ENCODE assay signal across 13 mouse cellular contexts in the genomic region with DNA sequence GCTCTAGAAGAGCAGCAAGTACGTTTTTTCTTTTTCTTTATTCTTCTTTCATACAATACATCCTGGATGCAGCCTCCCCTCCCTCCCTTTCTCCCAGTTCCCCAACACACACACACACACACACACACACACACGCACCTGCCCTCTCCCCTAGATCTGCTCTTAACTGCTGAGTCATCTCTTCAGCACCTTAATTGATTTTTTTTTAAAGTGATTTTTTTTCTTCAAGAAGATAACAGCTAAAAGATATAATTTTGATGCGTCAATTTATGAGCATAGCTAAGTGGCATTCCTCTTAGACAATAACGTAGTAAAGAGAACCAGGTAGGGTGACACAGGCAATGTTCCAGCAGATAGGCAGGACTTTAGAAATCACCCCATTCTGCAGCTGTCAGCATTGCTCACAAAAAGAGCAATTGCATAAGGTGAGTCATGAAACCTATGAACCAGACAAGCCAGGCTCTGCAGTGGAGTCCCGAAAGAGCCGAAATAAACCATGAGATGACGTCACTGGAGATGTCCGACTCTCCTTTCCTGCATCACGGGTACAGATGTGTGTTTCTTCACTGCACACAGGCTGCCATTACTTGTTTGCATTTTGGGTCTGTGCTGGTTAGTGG.
"Had no signal": no experiment of that assay in that cellular context is flagged by ENCODE, and none has a peak within 500 bp of the region (broad histone marks: within the 10 kb centered on the region; RNA-seq: fewer than 3 reads in every experiment).

No protein-coding gene starts in this region.

- H3K27me3 ChIP-seq: kidney, embryonic 15.5 days; limb, embryonic 15.5 days; liver, embryonic 13.5 days; neural tube, embryonic 15.5 days had no signal

- H3K27ac ChIP-seq: kidney, embryonic 15.5 days; left cerebral cortex, adult 2 months; limb, embryonic 15.5 days; liver, embryonic 13.5 days; neural tube, embryonic 15.5 days had no signal

- H3K4me1 ChIP-seq: kidney, embryonic 15.5 days; limb, embryonic 15.5 days; liver, embryonic 13.5 days had no signal

- H3K4me2 ChIP-seq: kidney, embryonic 15.5 days; limb, embryonic 15.5 days; liver, embryonic 13.5 days; midbrain, embryonic 11.5 days; neural tube, embryonic 15.5 days had no signal

- H3K36me3 ChIP-seq: kidney, embryonic 15.5 days; limb, embryonic 15.5 days; liver, embryonic 13.5 days; neural tube, embryonic 15.5 days had no signal

- H3K4me3 ChIP-seq: kidney, embryonic 15.5 days; left cerebral cortex, adult 2 months; limb, embryonic 15.5 days; liver, embryonic 13.5 days; neural tube, embryonic 15.5 days had no signal

- H3K9ac ChIP-seq: kidney, embryonic 15.5 days; limb, embryonic 15.5 days; liver, embryonic 13.5 days; neural tube, embryonic 15.5 days had no signal

- DNase-seq: kidney, postnatal 14 days; liver, embryonic 13.5 days; lung, adult 18-20 months; lung, postnatal 36 days; right cerebral cortex, adult 18-20 months; right cerebral cortex, postnatal 25 days; thymus, postnatal 4 days had no signal

- H3K9me3 ChIP-seq: kidney, embryonic 15.5 days; limb, embryonic 15.5 days; liver, embryonic 13.5 days; neural tube, embryonic 15.5 days had no signal

- ATAC-seq: midbrain, embryonic 16.5 days had no signal
